Mouse (Mus musculus) ZHBTc4 (cell line): ENCODE results near the gene Mrm3.

ENCODE experiments used
- DNase-seq: peaks from one replicate; pipeline ENCODE4 v3.0.0-alpha.2; 2011; ENCODE audit warnings: low read depth, low spot score

Mrm3 gene

GRCm38 (mm10) chr11:76252036-76252435 is 8.5 kb downstream of the Mrm3 start:
- DNase-seq: no peak

- DNase-seq: peak; percentile 76
Measured at GRCm38 (mm10) chr11:76253145-76253917, 9.8 kb downstream of the Mrm3 start.

- DNase-seq: no peak
Measured at GRCm38 (mm10) chr11:76253918-76254264, 10.4 kb downstream of the Mrm3 start.

GRCm38 (mm10) chr11:76255431-76256001 is 12.0 kb downstream of the Mrm3 start:
- no peak for DNase-seq

GRCm38 (mm10) chr11:76256129-76256528 is 12.6 kb downstream of the Mrm3 start:
- DNase-seq: no peak

GRCm38 (mm10) chr11:76257386-76257785 is 13.9 kb downstream of the Mrm3 start:
- DNase-seq: no peak

GRCm38 (mm10) chr11:76258511-76258910 is 15.0 kb downstream of the Mrm3 start:
- peak; percentile 64 for DNase-seq

GRCm38 (mm10) chr11:76260208-76261050 is 16.9 kb downstream of the Mrm3 start:
- DNase-seq: no peak

GRCm38 (mm10) chr11:76261224-76261623 is 17.7 kb downstream of the Mrm3 start:
- DNase-seq: no peak

- DNase-seq: peak; percentile 39
Measured at GRCm38 (mm10) chr11:76262611-76263351, 19.3 kb downstream of the Mrm3 start.

- DNase-seq: no peak
Measured at GRCm38 (mm10) chr11:76267550-76267949, 24.0 kb downstream of the Mrm3 start.

GRCm38 (mm10) chr11:76268001-76268459 is 24.5 kb downstream of the Mrm3 start:
- no peak for DNase-seq

- peak; percentile 87 for DNase-seq
Measured at GRCm38 (mm10) chr11:76268521-76269065, 25.1 kb downstream of the Mrm3 start.

GRCm38 (mm10) chr11:76272440-76272839 is 28.9 kb downstream of the Mrm3 start:
- DNase-seq: no peak

GRCm38 (mm10) chr11:76278960-76279852 is 35.7 kb downstream of the Mrm3 start:
- no peak for DNase-seq

- no peak for DNase-seq
Measured at GRCm38 (mm10) chr11:76279971-76280370, 36.5 kb downstream of the Mrm3 start.

GRCm38 (mm10) chr11:76283841-76284240 is 40.3 kb downstream of the Mrm3 start:
- no peak for DNase-seq

- no peak for DNase-seq
Measured at GRCm38 (mm10) chr11:76285431-76286075, 42.0 kb downstream of the Mrm3 start.

- no peak for DNase-seq
Measured at GRCm38 (mm10) chr11:76286534-76287126, 43.1 kb downstream of the Mrm3 start.
